Mouse (Mus musculus) olfactory bulb, adult 2 months (tissue): ENCODE measurements around the gene Bglap2.
"Not testable (repeated sequence)": the region's sequence is repeated elsewhere in the genome, so short reads cannot be mapped to it uniquely, and the experiment has no call there.

Experiments
- CTCF ChIP-seq: fragments of 200-500 bp; IDR thresholded peaks from 2 replicates; pipeline ENCODE4 v1.5.1; 2012; ENCODE audit warnings: low read depth, mild to moderate bottlenecking, low read length, moderate library complexity; ENCODE audit not compliant: insufficient read depth
- POLR2A ChIP-seq: fragments of 200-500 bp; IDR thresholded peaks from 2 replicates; pipeline ENCODE4 v1.6.1; 2012; ENCODE audit warnings: mild to moderate bottlenecking, low read depth, low read length, moderate library complexity; ENCODE audit not compliant: insufficient read depth

DNA sequence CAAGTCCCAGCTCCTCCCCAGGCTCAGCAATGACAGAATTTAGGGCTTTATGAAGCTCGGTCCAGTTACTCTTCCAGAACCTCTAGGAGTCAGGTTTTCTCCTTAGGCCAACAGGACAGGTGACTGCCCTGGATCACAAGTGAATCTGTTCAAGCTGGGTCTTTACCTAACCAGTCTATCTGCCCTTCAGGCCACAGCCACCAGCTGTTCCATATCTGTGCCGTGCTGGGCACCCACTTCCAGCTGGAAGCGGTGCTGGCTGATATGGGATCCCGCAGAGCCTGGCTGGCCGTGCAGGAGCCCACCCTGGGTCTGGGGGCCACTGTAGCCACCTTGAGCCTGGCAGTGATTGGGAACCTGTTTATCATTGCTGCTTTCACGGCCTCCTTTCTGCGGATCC is 3.9 kb upstream of the Bglap2 start:
- TF ChIP-seq CTCF, POLR2A: not testable (repeated sequence)
